Mouse (Mus musculus) kidney, adult 2 months (tissue): ENCODE measurements around the gene Hectd1.

Source experiments
- CTCF ChIP-seq: fragments of 200-500 bp; conservative IDR thresholded peaks from 2 replicates; pipeline ENCODE4 v1.5.1; 2011; ENCODE audit warnings: low read depth, mild to moderate bottlenecking, control low read depth, low read length, moderate library complexity, mixed read lengths; ENCODE audit not compliant: insufficient read depth, insufficient read length
- POLR2A ChIP-seq: fragments of 200-500 bp; IDR thresholded peaks from one replicate; pipeline ENCODE4 v1.6.1; 2011; ENCODE audit warnings: low read depth, low read length, control low read depth

- TF ChIP-seq CTCF (no peak), POLR2A (no peak)
Measured at GRCm38 (mm10) chr12:51835219-51835618, 5.9 kb upstream of the Hectd1 start.
